Mouse (Mus musculus): ENCODE results near the gene Pde6d. TPM values are rescaled to one million over a fixed set of nuclear protein-coding genes. Genes with fewer than 3 reads are reported as not detected.

The Pde6d gene
- polyA plus RNA-seq, 1 experiment from 2014 or later: 109 TPM

- H3K27me3 ChIP-seq (ENCODE audit: control insufficient read depth, insufficient read depth, low read depth, low read length): no peaks in the 10 kb centered on the region
- peak overlapping the region; percentile 69 for H3K4me2 ChIP-seq (ENCODE audit: low read length)
- H3K9ac ChIP-seq (ENCODE audit: low read depth, low read length): peak overlapping the region; percentile 86
- WGBS: 1% methylated on average over 33 of the region's 38 CpGs
- peaks cover 14% of the 10 kb centered on the region for H3K4me1 ChIP-seq (ENCODE audit: control insufficient read depth, insufficient read depth, low read length)
- ATAC-seq: peak; percentile 82
- H3K4me3 ChIP-seq (ENCODE audit: low read depth, low read length): peak overlapping the region; percentile 65
- peak overlapping the region; percentile 68 for H3K27ac ChIP-seq (ENCODE audit: low read length)
- H3K9me3 ChIP-seq (replicated peaks; ENCODE audit: control insufficient read depth, low read length, poor library complexity, severe bottlenecking): no peaks in the 10 kb centered on the region
- no peaks in the 10 kb centered on the region for H3K36me3 ChIP-seq (ENCODE audit: control insufficient read depth, insufficient read depth, low read length)
Observed at GRCm38 (mm10) chr1:86581692-86582450, 558 bp downstream of the Pde6d start.

- H3K36me3 ChIP-seq (ENCODE audit: control insufficient read depth, insufficient read depth, low read length): no peaks in the 10 kb centered on the region
- H3K27me3 ChIP-seq (ENCODE audit: control insufficient read depth, insufficient read depth, low read depth, low read length): no peaks in the 10 kb centered on the region
- no peak overlapping the region for H3K4me3 ChIP-seq (ENCODE audit: low read depth, low read length)
- no peaks in the 10 kb centered on the region for H3K9me3 ChIP-seq (replicated peaks; ENCODE audit: control insufficient read depth, low read length, poor library complexity, severe bottlenecking)
- no peak overlapping the region for H3K27ac ChIP-seq (ENCODE audit: low read length)
- no peak overlapping the region for H3K9ac ChIP-seq (ENCODE audit: low read depth, low read length)
- peaks cover 11% of the 10 kb centered on the region for H3K4me1 ChIP-seq (ENCODE audit: control insufficient read depth, insufficient read depth, low read length)
- WGBS: 79% methylated on average over 6 of the region's 6 CpGs
- no peak for ATAC-seq
- no peak overlapping the region for H3K4me2 ChIP-seq (ENCODE audit: low read length)
Observed at GRCm38 (mm10) chr1:86580426-86580825, 2.0 kb downstream of the Pde6d start.

- Histone ChIP-seq H3K4me1 (ENCODE audit: control insufficient read depth, insufficient read depth, low read length) (no peaks in the 10 kb centered on the region), H3K36me3 (ENCODE audit: control insufficient read depth, insufficient read depth, low read length) (no peaks in the 10 kb centered on the region), H3K4me3 (ENCODE audit: low read depth, low read length) (no peak overlapping the region), H3K4me2 (ENCODE audit: low read length) (no peak overlapping the region), H3K9me3 (replicated peaks; ENCODE audit: control insufficient read depth, low read length, poor library complexity, severe bottlenecking) (no peaks in the 10 kb centered on the region), H3K9ac (ENCODE audit: low read depth, low read length) (no peak overlapping the region), H3K27me3 (ENCODE audit: control insufficient read depth, insufficient read depth, low read depth, low read length) (no peaks in the 10 kb centered on the region), H3K27ac (ENCODE audit: low read length) (no peak overlapping the region)
- ATAC-seq: no peak
- 87% methylated on average over 4 of the region's 4 CpGs for WGBS
Observed at GRCm38 (mm10) chr1:86571941-86572340, 10.5 kb downstream of the Pde6d start.

- Histone ChIP-seq H3K4me3 (ENCODE audit: low read depth, low read length) (no peak overlapping the region), H3K27me3 (ENCODE audit: control insufficient read depth, insufficient read depth, low read depth, low read length) (no peaks in the 10 kb centered on the region)
- 94% methylated on average over 2 of the region's 2 CpGs for WGBS
Observed at GRCm38 (mm10) chr1:86571381-86571780, 11.0 kb downstream of the Pde6d start.

GRCm38 (mm10) chr1:86569292-86569860, 13.1 kb downstream of the Pde6d start:
- Histone ChIP-seq H3K9ac (ENCODE audit: low read depth, low read length) (no peak overlapping the region), H3K27me3 (ENCODE audit: control insufficient read depth, insufficient read depth, low read depth, low read length) (no peaks in the 10 kb centered on the region), H3K36me3 (ENCODE audit: control insufficient read depth, insufficient read depth, low read length) (no peaks in the 10 kb centered on the region), H3K4me1 (ENCODE audit: control insufficient read depth, insufficient read depth, low read length) (no peaks in the 10 kb centered on the region), H3K27ac (ENCODE audit: low read length) (no peak overlapping the region), H3K4me2 (ENCODE audit: low read length) (no peak overlapping the region), H3K9me3 (replicated peaks; ENCODE audit: control insufficient read depth, low read length, poor library complexity, severe bottlenecking) (no peaks in the 10 kb centered on the region), H3K4me3 (ENCODE audit: low read depth, low read length) (no peak overlapping the region)
- no peak for ATAC-seq
- 79% methylated on average over 2 of the region's 2 CpGs for WGBS

More at GRCm38 (mm10) chr1:86571381-86571780, 11.0 kb downstream of the Pde6d start:
- H3K27ac ChIP-seq (ENCODE audit: low read length): no peak overlapping the region
- no peak for ATAC-seq
- H3K4me1 ChIP-seq (ENCODE audit: control insufficient read depth, insufficient read depth, low read length): no peaks in the 10 kb centered on the region
- no peaks in the 10 kb centered on the region for H3K9me3 ChIP-seq (replicated peaks; ENCODE audit: control insufficient read depth, low read length, poor library complexity, severe bottlenecking)
- no peak overlapping the region for H3K4me2 ChIP-seq (ENCODE audit: low read length)
- no peak overlapping the region for H3K9ac ChIP-seq (ENCODE audit: low read depth, low read length)
- no peaks in the 10 kb centered on the region for H3K36me3 ChIP-seq (ENCODE audit: control insufficient read depth, insufficient read depth, low read length)

- H3K27ac ChIP-seq (ENCODE audit: low read length): no peak overlapping the region
- H3K9me3 ChIP-seq (replicated peaks; ENCODE audit: control insufficient read depth, low read length, poor library complexity, severe bottlenecking): no peaks in the 10 kb centered on the region
- H3K4me3 ChIP-seq (ENCODE audit: low read depth, low read length): no peak overlapping the region
- 75% methylated on average over 2 of the region's 2 CpGs for WGBS
- H3K27me3 ChIP-seq (ENCODE audit: control insufficient read depth, insufficient read depth, low read depth, low read length): no peaks in the 10 kb centered on the region
- no peak overlapping the region for H3K4me2 ChIP-seq (ENCODE audit: low read length)
- H3K4me1 ChIP-seq (ENCODE audit: control insufficient read depth, insufficient read depth, low read length): no peaks in the 10 kb centered on the region
- H3K36me3 ChIP-seq (ENCODE audit: control insufficient read depth, insufficient read depth, low read length): peaks cover 5% of the 10 kb centered on the region; the same call in 1 of the 2 replicates
- H3K9ac ChIP-seq (ENCODE audit: low read depth, low read length): no peak overlapping the region
- no peak for ATAC-seq
Observed at GRCm38 (mm10) chr1:86568409-86568808, 14.0 kb downstream of the Pde6d start.

GRCm38 (mm10) chr1:86562663-86563062, 19.8 kb downstream of the Pde6d start:
- Histone ChIP-seq H3K27me3 (ENCODE audit: control insufficient read depth, insufficient read depth, low read depth, low read length) (no peaks in the 10 kb centered on the region), H3K4me1 (ENCODE audit: control insufficient read depth, insufficient read depth, low read length) (no peaks in the 10 kb centered on the region), H3K36me3 (ENCODE audit: control insufficient read depth, insufficient read depth, low read length) (peaks cover 8% of the 10 kb centered on the region), H3K9ac (ENCODE audit: low read depth, low read length) (no peak overlapping the region), H3K4me3 (ENCODE audit: low read depth, low read length) (no peak overlapping the region), H3K4me2 (ENCODE audit: low read length) (no peak overlapping the region), H3K9me3 (replicated peaks; ENCODE audit: control insufficient read depth, low read length, poor library complexity, severe bottlenecking) (no peaks in the 10 kb centered on the region), H3K27ac (ENCODE audit: low read length) (no peak overlapping the region)
- ATAC-seq: no peak
- 95% methylated on average over 2 of the region's 2 CpGs for WGBS

- Histone ChIP-seq H3K4me3 (ENCODE audit: low read depth, low read length) (no peak overlapping the region), H3K9me3 (replicated peaks; ENCODE audit: control insufficient read depth, low read length, poor library complexity, severe bottlenecking) (no peaks in the 10 kb centered on the region), H3K27me3 (ENCODE audit: control insufficient read depth, insufficient read depth, low read depth, low read length) (no peaks in the 10 kb centered on the region), H3K4me1 (ENCODE audit: control insufficient read depth, insufficient read depth, low read length) (no peaks in the 10 kb centered on the region), H3K4me2 (ENCODE audit: low read length) (no peak overlapping the region), H3K36me3 (ENCODE audit: control insufficient read depth, insufficient read depth, low read length) (peaks cover 8% of the 10 kb centered on the region), H3K27ac (ENCODE audit: low read length) (no peak overlapping the region), H3K9ac (ENCODE audit: low read depth, low read length) (no peak overlapping the region)
- WGBS: 93% methylated on average over 3 of the region's 3 CpGs
- ATAC-seq: no peak
Observed at GRCm38 (mm10) chr1:86559232-86559631, 23.2 kb downstream of the Pde6d start.

- Histone ChIP-seq H3K27me3 (ENCODE audit: control insufficient read depth, insufficient read depth, low read depth, low read length) (no peaks in the 10 kb centered on the region), H3K27ac (ENCODE audit: low read length) (no peak overlapping the region), H3K4me3 (ENCODE audit: low read depth, low read length) (no peak overlapping the region), H3K9me3 (replicated peaks; ENCODE audit: control insufficient read depth, low read length, poor library complexity, severe bottlenecking) (no peaks in the 10 kb centered on the region), H3K4me1 (ENCODE audit: control insufficient read depth, insufficient read depth, low read length) (no peaks in the 10 kb centered on the region), H3K9ac (ENCODE audit: low read depth, low read length) (no peak overlapping the region), H3K4me2 (ENCODE audit: low read length) (no peak overlapping the region), H3K36me3 (ENCODE audit: control insufficient read depth, insufficient read depth, low read length) (no peaks in the 10 kb centered on the region; the same call in 1 of the 2 replicates)
- 86% methylated on average over 7 of the region's 7 CpGs for WGBS
- no peak for ATAC-seq
Observed at GRCm38 (mm10) chr1:86557872-86558271, 24.6 kb downstream of the Pde6d start.
